Mouse (Mus musculus): ENCODE measurements at regions not wholly inside any gene's neighbourhood (a gene's known extent, or its start where the extent isn't known, plus 50 kb on each side); places are given as distances from the start of the nearest gene placed in this dataset.

DNA sequence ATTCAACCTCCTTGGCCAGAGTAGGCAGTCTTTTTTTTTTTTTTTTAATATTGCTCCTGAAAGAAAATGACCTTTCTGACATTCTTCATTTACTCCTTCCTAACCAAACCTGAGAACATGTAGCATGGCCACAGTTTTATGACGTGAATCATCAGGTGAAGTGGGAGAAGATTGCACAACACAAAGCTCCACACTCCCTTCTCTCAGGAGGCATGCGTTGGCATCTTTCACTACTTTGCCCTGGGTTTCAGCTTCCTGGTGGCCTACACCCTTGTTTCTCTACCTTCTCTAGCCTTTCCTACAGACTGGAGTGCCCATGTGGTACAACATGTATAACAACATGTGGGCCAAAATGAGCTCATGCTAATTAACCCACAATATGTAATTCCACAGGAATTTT is 248.5 kb downstream of the Adamts20 start:
- TF ChIP-seq CTCF (conservative IDR thresholded peaks at IDR 0.05; ENCODE audit: low read length) (no peak), NANOG (IDR thresholded peaks at IDR 0.05; ENCODE audit: borderline replicate concordance, low read length) (no peak), POU5F1 (IDR thresholded peaks at IDR 0.05; ENCODE audit: borderline replicate concordance, low read length) (no peak)

All from E14TG2a.4 (cell line).